Mouse (Mus musculus): ENCODE data around the gene Btg1. TPM values are rescaled to one million over a fixed set of nuclear protein-coding genes. Genes with fewer than 3 reads are reported as not detected.

Btg1 gene
- polyA plus RNA-seq, 1 experiment from 2014 or later: 34.6 TPM

DNA sequence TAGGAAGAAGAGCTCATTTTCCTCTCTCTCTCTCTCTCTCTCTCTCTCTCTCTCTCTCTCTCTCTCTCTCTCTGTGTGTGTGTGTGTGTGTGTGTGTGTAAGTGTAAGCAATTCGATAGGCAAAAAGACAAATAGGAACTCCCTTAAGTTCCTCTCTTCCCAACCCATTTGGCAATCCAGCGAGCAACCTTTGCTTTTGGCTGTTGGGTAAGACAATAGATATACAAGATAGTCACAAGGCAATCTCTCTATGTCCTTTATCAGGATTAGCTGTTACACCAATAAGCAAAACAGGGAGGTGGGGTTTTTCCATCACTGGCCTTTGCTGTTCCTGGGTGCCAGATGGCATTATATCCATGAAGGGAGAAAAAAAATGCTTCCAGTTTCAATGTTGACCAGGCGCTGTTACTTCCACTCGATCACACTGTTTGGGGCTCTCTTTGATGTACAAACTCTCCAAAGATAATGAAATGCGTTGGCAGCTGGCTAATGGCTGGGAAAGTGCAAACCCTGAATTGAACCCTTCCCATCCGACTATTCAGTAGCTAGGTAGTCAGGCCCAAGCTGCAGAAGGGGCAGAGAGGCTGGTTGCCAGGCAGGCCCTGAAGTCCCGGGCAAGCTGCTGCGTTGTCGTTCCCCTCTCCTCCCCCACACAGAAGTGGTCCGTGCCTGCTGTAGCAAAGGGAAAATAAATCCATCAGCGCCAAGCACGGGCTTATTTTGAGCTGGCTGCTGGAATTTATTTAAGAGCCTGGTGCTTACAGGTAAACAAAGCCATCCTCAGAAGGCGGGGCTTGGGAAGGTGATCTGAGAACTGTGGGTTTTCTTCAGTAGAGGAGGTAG is 29.4 kb downstream of the Btg1 start:
- Histone ChIP-seq H3K36me3 (no peaks in the 10 kb centered on the region), H3K9me3 (replicated peaks) (no peaks in the 10 kb centered on the region), H3K27me3 (ENCODE audit: low read depth, poor library complexity, severe bottlenecking) (no peaks in the 10 kb centered on the region), H3K4me1 (peaks cover 17% of the 10 kb centered on the region), H3K4me3 (peak overlapping the region; percentile 21), H3K27ac (peak overlapping the region; percentile 66)
- 15% methylated on average over 13 of the region's 13 CpGs for WGBS
- DNase-seq (ENCODE audit: low spot score): peak; percentile 53

DNA sequence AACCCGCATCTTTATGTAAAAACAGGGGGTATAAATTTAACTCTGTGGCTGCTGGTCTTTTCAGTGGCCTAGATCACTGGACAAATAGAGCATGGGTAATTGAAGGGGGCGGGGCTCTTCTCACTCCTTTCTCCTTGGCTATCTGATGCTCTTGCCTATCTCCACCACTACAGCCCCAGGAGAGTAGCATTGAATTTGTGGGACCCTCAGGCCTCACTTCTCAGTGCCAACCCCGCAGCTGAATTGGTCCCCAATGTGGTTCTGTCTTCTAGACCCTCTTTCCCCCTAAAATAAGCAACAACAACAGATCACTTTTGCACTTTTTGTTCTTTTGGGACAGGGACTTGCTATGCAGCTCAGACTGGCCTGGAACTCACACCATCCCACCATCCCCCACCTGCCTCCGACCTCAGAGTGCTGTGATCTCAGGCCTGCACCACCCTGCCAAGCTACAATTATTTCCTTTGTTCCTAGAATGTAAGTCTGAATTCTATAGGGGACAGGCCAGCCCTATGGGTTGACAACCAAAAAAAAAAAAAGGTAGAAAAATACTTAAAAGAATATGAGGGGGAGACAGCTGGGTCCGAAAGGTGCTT is 30.2 kb downstream of the Btg1 start:
- peak overlapping the region; percentile 21 for H3K4me3 ChIP-seq
- no peaks in the 10 kb centered on the region for H3K27me3 ChIP-seq (ENCODE audit: low read depth, poor library complexity, severe bottlenecking)
- H3K27ac ChIP-seq: peak overlapping the region; percentile 66
- H3K9me3 ChIP-seq (replicated peaks): no peaks in the 10 kb centered on the region
- H3K4me1 ChIP-seq: peaks cover 17% of the 10 kb centered on the region
- H3K36me3 ChIP-seq: no peaks in the 10 kb centered on the region
- 42% methylated on average over 5 of the region's 5 CpGs for WGBS
- DNase-seq (ENCODE audit: low spot score): no peak

DNA sequence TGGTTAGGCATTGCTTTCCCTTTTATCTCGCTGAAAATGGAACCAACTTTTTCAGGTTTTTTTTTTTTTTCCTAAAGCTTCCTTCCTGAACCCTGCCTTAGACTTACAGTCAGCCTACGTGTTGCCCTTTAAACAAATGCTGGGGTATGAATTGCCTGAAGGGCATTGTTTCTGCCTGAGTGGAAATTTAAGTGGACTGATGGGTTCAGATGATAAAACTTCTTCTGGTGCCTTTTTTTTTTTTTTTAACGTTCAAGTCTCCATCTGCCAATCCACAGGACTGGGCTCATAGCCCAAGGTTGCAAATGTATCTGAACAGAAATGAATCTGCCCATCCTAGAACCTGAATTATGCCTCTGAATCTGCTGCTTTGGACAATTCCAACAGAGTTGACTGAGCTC is 31.4 kb downstream of the Btg1 start:
- DNase-seq (ENCODE audit: low spot score): no peak
- no peaks in the 10 kb centered on the region for H3K36me3 ChIP-seq
- 80% methylated on average over 3 of the region's 3 CpGs for WGBS

DNA sequence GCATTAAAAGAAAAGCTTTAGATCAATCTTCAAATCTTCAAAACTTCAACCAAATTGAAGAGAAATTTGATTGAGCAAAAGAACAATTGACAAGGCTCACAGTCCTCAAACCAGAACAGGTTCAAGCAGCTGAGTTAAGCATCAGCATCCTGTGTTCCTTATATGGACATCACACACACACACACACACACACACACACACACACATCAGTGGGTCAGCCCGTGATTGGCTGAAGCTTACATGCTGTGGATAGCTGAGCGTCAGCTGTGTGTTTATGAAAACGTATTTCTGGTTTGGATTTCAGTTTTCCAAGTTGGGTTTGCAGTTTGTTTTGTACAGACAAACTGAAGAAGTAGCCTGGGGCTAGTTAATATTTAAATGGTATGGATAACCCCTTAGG is 32.7 kb downstream of the Btg1 start:
- Histone ChIP-seq H3K36me3 (no peaks in the 10 kb centered on the region), H3K27ac (no peak overlapping the region), H3K4me3 (no peak overlapping the region), H3K9me3 (replicated peaks) (no peaks in the 10 kb centered on the region), H3K27me3 (ENCODE audit: low read depth, poor library complexity, severe bottlenecking) (no peaks in the 10 kb centered on the region), H3K4me1 (peaks cover 17% of the 10 kb centered on the region)
- no peak for DNase-seq (ENCODE audit: low spot score)
- WGBS: 87% methylated on average over 3 of the region's 3 CpGs

More for the DNA sequence above, 31.4 kb downstream of the Btg1 start:
- Histone ChIP-seq H3K9me3 (replicated peaks) (no peaks in the 10 kb centered on the region), H3K27ac (no peak overlapping the region), H3K4me1 (peaks cover 17% of the 10 kb centered on the region), H3K27me3 (ENCODE audit: low read depth, poor library complexity, severe bottlenecking) (no peaks in the 10 kb centered on the region), H3K4me3 (no peak overlapping the region)

DNA sequence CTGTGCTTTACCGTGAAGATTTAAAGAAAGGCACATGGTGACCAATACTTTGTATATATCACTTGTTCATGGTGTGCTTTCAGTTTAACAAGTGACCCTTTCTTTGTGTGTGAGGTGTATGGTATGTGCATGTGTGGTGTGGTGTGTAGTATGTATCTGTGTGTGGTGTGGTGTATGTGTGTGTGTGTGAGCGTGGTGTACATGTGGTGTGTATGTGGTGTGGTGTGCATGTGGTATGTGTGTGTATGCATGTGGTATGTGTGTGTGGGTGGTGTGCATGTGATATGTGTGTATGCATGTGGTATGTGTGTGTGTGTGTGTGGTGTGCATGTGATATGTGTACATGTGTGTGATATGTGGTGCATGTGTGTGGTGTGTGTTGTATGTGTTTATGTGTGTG is 35.6 kb downstream of the Btg1 start:
- no peak for DNase-seq (ENCODE audit: low spot score)
- Histone ChIP-seq H3K27ac (no peak overlapping the region), H3K4me3 (no peak overlapping the region), H3K4me1 (peaks cover 2% of the 10 kb centered on the region; the same call in 1 of the 2 replicates), H3K27me3 (ENCODE audit: low read depth, poor library complexity, severe bottlenecking) (no peaks in the 10 kb centered on the region), H3K36me3 (no peaks in the 10 kb centered on the region), H3K9me3 (replicated peaks) (no peaks in the 10 kb centered on the region)
- WGBS: 91% methylated on average over 2 of the region's 2 CpGs

DNA sequence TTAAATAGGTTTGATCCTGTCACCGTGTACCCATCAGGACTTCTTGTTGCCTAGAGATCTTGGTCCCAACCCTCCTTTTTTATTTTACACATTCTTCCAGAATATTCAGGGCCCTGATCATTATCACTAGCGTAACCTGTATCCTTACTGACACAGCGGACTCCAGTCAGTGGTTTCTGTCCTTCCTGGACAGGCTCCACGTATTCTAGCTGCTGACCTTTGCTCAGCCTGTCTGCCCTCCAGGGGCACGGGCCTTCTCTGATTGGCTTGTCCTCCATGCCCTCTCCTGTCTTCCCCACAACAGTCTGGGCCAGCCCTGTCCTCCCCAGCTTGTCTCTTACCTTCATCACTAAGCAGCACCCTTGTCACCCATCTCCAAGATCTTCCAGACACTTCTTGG is 36.2 kb downstream of the Btg1 start:
- no peaks in the 10 kb centered on the region for H3K36me3 ChIP-seq
- DNase-seq (ENCODE audit: low spot score): no peak
- no peak overlapping the region for H3K4me3 ChIP-seq
- no peaks in the 10 kb centered on the region for H3K4me1 ChIP-seq
- no peak overlapping the region for H3K27ac ChIP-seq
- WGBS: 79% methylated on average over 5 of the region's 5 CpGs
- no peaks in the 10 kb centered on the region for H3K27me3 ChIP-seq (ENCODE audit: low read depth, poor library complexity, severe bottlenecking)
- no peaks in the 10 kb centered on the region for H3K9me3 ChIP-seq (replicated peaks)

DNA sequence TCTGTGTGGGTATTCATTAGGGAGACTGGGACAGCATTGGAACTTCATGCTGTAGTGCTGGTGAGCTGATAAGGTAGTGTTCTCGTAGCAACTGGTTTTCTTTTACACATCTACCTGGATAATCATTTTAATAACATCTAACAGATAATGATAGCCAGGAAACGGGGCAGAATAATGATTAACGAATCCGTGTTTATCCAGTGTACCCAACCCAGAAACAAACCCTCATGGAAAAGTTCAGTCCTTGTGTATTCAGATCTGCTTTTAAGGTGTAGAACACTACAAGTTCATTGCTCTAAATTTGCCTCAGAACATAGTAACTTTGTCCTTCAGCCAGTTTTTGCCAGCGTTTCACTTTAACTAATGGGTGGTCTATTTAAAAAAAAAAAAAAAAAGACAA is 37.3 kb downstream of the Btg1 start:
- Histone ChIP-seq H3K27ac (no peak overlapping the region), H3K27me3 (ENCODE audit: low read depth, poor library complexity, severe bottlenecking) (no peaks in the 10 kb centered on the region), H3K4me3 (no peak overlapping the region), H3K9me3 (replicated peaks) (no peaks in the 10 kb centered on the region), H3K4me1 (peaks cover 6% of the 10 kb centered on the region; the same call in 1 of the 2 replicates), H3K36me3 (no peaks in the 10 kb centered on the region)
- 91% methylated on average over 5 of the region's 5 CpGs for WGBS
- no peak for DNase-seq (ENCODE audit: low spot score)

DNA sequence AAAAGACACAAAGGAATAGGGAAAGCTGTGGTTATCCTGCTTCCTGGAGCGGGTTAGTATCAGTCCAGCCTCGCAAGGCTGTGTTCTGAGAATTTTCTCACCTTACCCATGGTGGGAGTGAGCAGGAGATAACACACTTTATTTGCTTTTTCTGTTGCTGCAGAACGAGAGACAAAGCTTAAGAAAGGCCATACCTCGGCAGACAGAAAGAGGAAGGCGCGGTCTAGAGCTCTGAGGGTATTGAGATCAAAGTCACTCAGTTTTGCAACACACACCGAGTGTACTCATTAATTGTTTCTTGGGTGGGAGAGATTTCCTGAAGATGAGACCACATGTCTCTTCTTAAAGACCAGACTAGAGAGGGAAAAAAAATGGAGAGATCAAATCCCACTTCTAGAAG is 37.8 kb downstream of the Btg1 start:
- 75% methylated on average over 7 of the region's 7 CpGs for WGBS
- H3K4me3 ChIP-seq: no peak overlapping the region

DNA sequence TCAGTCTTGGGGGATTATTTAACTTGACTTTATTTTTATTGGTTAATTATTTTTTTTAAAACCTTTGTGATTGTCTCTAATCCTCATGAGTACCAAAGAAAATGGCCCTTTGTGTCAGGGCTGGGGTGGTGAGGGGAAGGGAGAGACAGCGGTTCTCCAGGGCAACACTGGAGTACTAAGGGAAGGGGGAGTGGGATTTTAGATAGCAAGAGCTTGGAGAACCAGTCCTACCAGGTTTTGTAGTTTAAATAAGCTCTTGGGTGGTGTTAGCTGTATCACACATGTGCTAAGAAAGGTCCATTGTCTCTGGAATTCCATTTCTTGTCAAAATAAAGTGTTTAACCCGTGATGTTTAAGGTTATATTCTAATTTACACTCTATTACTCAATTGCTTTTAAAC is 38.3 kb downstream of the Btg1 start:
- WGBS: 77% methylated on average over 2 of the region's 2 CpGs
- H3K4me1 ChIP-seq: peaks cover 7% of the 10 kb centered on the region; the same call in 1 of the 2 replicates

More for the DNA sequence above, 37.8 kb downstream of the Btg1 start:
- Histone ChIP-seq H3K4me1 (peaks cover 7% of the 10 kb centered on the region; the same call in 1 of the 2 replicates), H3K9me3 (replicated peaks) (no peaks in the 10 kb centered on the region), H3K27ac (no peak overlapping the region), H3K36me3 (no peaks in the 10 kb centered on the region), H3K27me3 (ENCODE audit: low read depth, poor library complexity, severe bottlenecking) (no peaks in the 10 kb centered on the region)
- DNase-seq (ENCODE audit: low spot score): no peak

DNA sequence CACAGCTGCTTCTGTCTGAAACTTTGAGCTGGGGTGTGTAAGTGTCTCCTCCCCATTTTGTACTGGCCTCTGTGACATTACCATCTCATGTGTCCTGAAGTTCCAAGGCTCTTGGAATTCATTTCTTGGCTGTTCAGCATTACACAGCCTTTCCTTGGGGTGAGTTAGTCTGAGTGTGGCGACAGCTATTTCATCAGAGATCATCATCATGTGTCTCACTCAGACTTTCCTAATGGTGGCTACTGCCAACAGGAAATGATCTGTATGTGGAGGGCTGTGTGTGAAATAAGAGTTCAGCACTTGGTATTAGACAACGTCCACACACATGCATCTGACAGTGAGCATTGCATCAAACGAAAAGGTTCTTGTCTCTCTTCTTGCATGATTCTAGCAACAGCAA is 39.4 kb downstream of the Btg1 start:
- 87% methylated on average over 3 of the region's 3 CpGs for WGBS
- DNase-seq (ENCODE audit: low spot score): no peak
- peaks cover 7% of the 10 kb centered on the region; the same call in 1 of the 2 replicates for H3K4me1 ChIP-seq

More for the DNA sequence above, 38.3 kb downstream of the Btg1 start:
- Histone ChIP-seq H3K27ac (no peak overlapping the region), H3K27me3 (ENCODE audit: low read depth, poor library complexity, severe bottlenecking) (no peaks in the 10 kb centered on the region), H3K36me3 (no peaks in the 10 kb centered on the region), H3K4me3 (no peak overlapping the region), H3K9me3 (replicated peaks) (no peaks in the 10 kb centered on the region)
- no peak for DNase-seq (ENCODE audit: low spot score)

DNA sequence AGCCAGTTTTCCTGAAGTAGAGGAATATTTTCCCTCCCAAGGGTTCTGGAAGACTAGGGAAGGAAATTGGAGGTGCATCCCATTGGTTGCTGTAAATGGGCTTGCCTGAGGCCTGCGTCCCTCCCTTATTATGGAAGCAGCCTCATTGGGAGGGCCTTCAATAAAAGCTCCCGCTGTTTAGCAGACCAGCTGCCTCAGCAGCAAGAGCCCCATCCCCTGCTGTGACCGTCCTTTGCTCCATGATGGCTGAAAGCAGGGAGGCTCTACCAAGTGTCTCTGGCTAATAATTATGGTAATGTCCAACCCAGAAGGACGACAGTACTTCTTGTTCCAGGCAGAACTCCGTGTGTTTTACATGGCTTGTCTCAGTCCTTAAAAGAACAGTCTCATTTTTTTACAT is 42.1 kb downstream of the Btg1 start:
- Histone ChIP-seq H3K4me3 (no peak overlapping the region), H3K9me3 (replicated peaks) (no peaks in the 10 kb centered on the region), H3K27ac (no peak overlapping the region), H3K27me3 (ENCODE audit: low read depth, poor library complexity, severe bottlenecking) (no peaks in the 10 kb centered on the region), H3K36me3 (no peaks in the 10 kb centered on the region), H3K4me1 (peaks cover 7% of the 10 kb centered on the region; the same call in 1 of the 2 replicates)
- no peak for DNase-seq (ENCODE audit: low spot score)
- WGBS: 10% methylated on average over 5 of the region's 5 CpGs

More for the DNA sequence above, 39.4 kb downstream of the Btg1 start:
- H3K36me3 ChIP-seq: no peaks in the 10 kb centered on the region
- H3K9me3 ChIP-seq (replicated peaks): no peaks in the 10 kb centered on the region
- no peak overlapping the region for H3K27ac ChIP-seq
- H3K4me3 ChIP-seq: no peak overlapping the region
- no peaks in the 10 kb centered on the region for H3K27me3 ChIP-seq (ENCODE audit: low read depth, poor library complexity, severe bottlenecking)

DNA sequence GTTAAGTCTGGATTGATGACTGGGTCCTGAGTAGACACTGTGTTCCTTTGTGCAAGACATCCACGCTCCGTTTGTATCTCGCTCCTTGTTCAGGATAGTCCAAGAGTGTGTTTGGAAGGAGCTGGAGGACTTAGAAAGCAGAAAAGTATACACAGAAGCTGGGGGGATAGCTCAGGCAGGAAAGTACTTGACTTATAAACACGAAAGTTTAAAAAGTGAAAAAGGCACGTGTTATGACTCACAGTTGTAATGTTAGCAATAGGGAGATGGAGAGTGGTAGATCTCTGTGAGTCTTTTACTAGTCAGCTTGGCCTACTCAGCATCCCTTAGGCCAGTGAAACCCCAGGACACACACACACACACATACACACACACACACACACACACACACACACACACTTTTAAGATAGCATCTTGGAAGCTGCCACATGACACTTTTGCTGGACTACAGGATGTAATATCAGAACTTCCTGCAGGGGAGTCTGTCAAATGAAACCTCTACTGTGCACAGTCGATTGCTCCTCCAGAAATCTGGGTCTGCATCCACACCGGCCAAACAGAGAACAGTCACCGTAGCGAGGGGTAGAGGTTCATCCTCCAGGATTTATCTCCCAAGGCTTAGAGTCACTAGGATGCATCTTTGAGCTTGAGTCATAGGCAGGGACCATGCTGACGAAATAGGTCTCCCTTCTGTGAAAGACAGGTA is 43.6 kb downstream of the Btg1 start:
- 91% methylated on average over 10 of the region's 10 CpGs for WGBS
- peaks cover 7% of the 10 kb centered on the region; the same call in 1 of the 2 replicates for H3K4me1 ChIP-seq

DNA sequence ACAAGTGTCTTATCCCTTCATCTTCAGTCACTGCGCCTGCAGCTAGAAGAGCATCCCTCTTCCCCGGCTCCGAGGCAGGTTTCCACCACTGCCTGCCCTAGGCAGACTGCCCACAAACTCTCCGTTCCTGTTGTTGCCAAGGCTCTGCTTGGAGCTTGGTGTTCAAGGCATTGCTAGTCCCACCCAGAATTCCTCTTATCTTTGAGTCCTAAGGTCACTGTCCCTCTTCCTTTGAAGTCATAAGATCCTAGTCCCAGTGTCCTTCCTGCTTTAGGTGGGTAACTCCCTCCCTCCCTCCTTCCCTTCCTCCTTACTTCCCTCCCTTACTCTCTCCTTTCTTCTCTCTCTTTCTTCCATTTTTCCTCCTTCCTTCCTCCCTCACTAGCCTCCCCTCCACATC is 46.2 kb downstream of the Btg1 start:
- H3K9me3 ChIP-seq (replicated peaks): no peaks in the 10 kb centered on the region
- 88% methylated on average over 4 of the region's 4 CpGs for WGBS

More for the DNA sequence above, 43.6 kb downstream of the Btg1 start:
- no peak for DNase-seq (ENCODE audit: low spot score)
- no peaks in the 10 kb centered on the region for H3K9me3 ChIP-seq (replicated peaks)
- no peaks in the 10 kb centered on the region for H3K27me3 ChIP-seq (ENCODE audit: low read depth, poor library complexity, severe bottlenecking)
- no peaks in the 10 kb centered on the region for H3K36me3 ChIP-seq
- no peak overlapping the region for H3K4me3 ChIP-seq
- no peak overlapping the region for H3K27ac ChIP-seq

More for the DNA sequence above, 46.2 kb downstream of the Btg1 start:
- no peak overlapping the region for H3K27ac ChIP-seq
- no peak for DNase-seq (ENCODE audit: low spot score)
- no peak overlapping the region for H3K4me3 ChIP-seq
- no peaks in the 10 kb centered on the region for H3K27me3 ChIP-seq (ENCODE audit: low read depth, poor library complexity, severe bottlenecking)
- H3K36me3 ChIP-seq: no peaks in the 10 kb centered on the region
- peaks cover 7% of the 10 kb centered on the region; the same call in 1 of the 2 replicates for H3K4me1 ChIP-seq
